24 mouse cellular contexts compared by ENCODE assay signal in the genomic region with DNA sequence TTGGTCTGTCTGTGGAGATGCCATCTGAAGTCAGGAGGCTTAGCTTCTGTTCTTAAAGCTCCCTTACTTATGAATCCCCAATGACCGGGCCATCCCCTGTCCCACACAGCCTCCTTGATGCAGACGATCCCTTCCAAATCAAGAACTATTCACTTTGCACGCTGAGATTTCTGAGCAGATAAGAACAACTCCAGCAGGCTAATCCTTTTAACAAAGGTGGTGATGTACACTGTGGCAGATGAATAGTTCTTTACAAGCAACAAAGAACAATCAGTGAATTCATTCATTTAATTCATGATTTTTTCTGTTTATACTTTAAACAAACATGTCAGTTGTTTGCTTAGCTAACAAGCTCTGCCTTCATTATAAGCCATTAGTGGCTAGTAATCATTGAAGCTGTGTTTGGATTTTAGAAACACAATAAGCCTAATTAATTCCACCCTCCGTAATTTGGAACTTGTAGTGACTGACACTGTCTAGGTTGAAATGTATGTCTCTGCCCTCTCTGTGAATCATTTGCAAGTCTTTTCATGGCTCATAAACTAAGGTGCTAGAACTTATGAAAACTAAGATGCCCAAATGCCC.
DNase-seq lines count a peak whose midpoint lies in the region; ATAC-seq and TF ChIP-seq lines count a peak whose summit lies in the region.
"Had no signal": no experiment of that assay in that cellular context is flagged by ENCODE, and none has a peak within 500 bp of the region (broad histone marks: within the 10 kb centered on the region; RNA-seq: fewer than 3 reads in every experiment).

No protein-coding gene starts in this region.

- whole genome bisulfite sequencing in forebrain, embryonic 14.5 days: 10% methylated on average over 4 of the region's 4 CpGs
- WGBS in forebrain, embryonic 10.5 days: 31% methylated on average over 4 of the region's 4 CpGs
- WGBS in limb, embryonic 13.5 days: 60% methylated on average over 4 of the region's 4 CpGs

- TF ChIP-seq CTCF in left cerebral cortex, adult 2 months (IDR thresholded peaks at IDR 0.05): no peak
- TF ChIP-seq CTCF in brain, embryonic 14.5 days (IDR thresholded peaks at IDR 0.05; ENCODE audit: borderline replicate concordance, extremely low read depth, insufficient read depth, insufficient read length): no peak

- peak; percentile 51 for DNase-seq in forebrain, embryonic 14.5 days (ENCODE audit: low spot score)
- DNase-seq in forebrain, embryonic 10.5 days (ENCODE audit: extremely low spot score, low spot score): no peak
- DNase-seq in left cerebral cortex, adult 2 months (ENCODE audit: extremely low spot score in 1 of 2, low spot score in 2 of 2): no peak
- no peak for DNase-seq in left cerebral cortex, postnatal 25 days (ENCODE audit: low spot score in 2 of 2)
- DNase-seq in brain, embryonic 14.5 days (ENCODE audit: low read depth): peak; percentile 61
- DNase-seq in lung, adult 18-20 months: no peak
- DNase-seq: adrenal gland, postnatal 14 days; cerebellum, adult 11-12 months; cerebellum, adult 9-10 months; cerebellum, postnatal 36 days; gastrocnemius, adult 2 months; gastrocnemius, postnatal 25 days; heart, postnatal 10 days; heart, postnatal 4 days had no signal

- no peak for TF ChIP-seq POLR2A in brain, embryonic 14.5 days (IDR thresholded peaks at IDR 0.05; ENCODE audit: borderline replicate concordance, extremely low read depth, insufficient read depth, insufficient read length, poor library complexity, severe bottlenecking)

- no peak overlapping the region for H3K4me3 ChIP-seq in forebrain, embryonic 14.5 days (ENCODE audit: low read depth, low read length)
- no peak overlapping the region for H3K4me3 ChIP-seq in forebrain, embryonic 10.5 days
- no peak overlapping the region for H3K4me3 ChIP-seq in left cerebral cortex, adult 2 months
- H3K4me3 ChIP-seq in limb, embryonic 13.5 days: no peak overlapping the region
- H3K4me3 ChIP-seq: erythroblast, embryonic 14.5 days; gastrocnemius, adult 2 months; heart, embryonic 10.5 days; hindbrain, embryonic 12.5 days had no signal

- H3K27ac ChIP-seq in forebrain, embryonic 14.5 days (ENCODE audit: low read depth, low read length): no peak overlapping the region
- H3K27ac ChIP-seq in forebrain, embryonic 10.5 days: no peak overlapping the region
- H3K27ac ChIP-seq in left cerebral cortex, adult 2 months: peak overlapping the region; percentile 36
- H3K27ac ChIP-seq in limb, embryonic 13.5 days: 0 out of 2 replicates have a peak overlapping the region, but pooled peaks have one; percentile 6
- H3K27ac ChIP-seq: gastrocnemius, adult 2 months; heart, embryonic 10.5 days; hindbrain, embryonic 12.5 days had no signal

- intact Hi-C loops in left cerebral cortex, adult 2 months (cut with DNase I): no loop called here
- intact Hi-C loops in left cerebral cortex, postnatal 25 days (cut with DNase I): no loop called here

- no peaks in the 10 kb centered on the region for H3K27me3 ChIP-seq in forebrain, embryonic 14.5 days (replicated peaks; ENCODE audit: control insufficient read depth, insufficient read depth, low read length)
- 0 out of 2 replicates have a peak, but pooled peaks cover 5% of the 10 kb centered on the region for H3K27me3 ChIP-seq in forebrain, embryonic 10.5 days (ENCODE audit: poor library complexity, severe bottlenecking)
- no peaks in the 10 kb centered on the region for H3K27me3 ChIP-seq in limb, embryonic 13.5 days
- H3K27me3 ChIP-seq: CH12.LX; hindbrain, embryonic 12.5 days; Patski had no signal

- no peaks in the 10 kb centered on the region; the same call in 1 of the 2 replicates for H3K4me1 ChIP-seq in forebrain, embryonic 14.5 days (ENCODE audit: control insufficient read depth, insufficient read depth, low read length)
- peaks cover 25% of the 10 kb centered on the region for H3K4me1 ChIP-seq in forebrain, embryonic 10.5 days
- H3K4me1 ChIP-seq in limb, embryonic 13.5 days: peaks cover 24% of the 10 kb centered on the region

- H3K9ac ChIP-seq in forebrain, embryonic 14.5 days (ENCODE audit: low read length): no peak overlapping the region
- no peak overlapping the region for H3K9ac ChIP-seq in limb, embryonic 13.5 days
- H3K9ac ChIP-seq: hindbrain, embryonic 12.5 days had no signal

- H3K36me3 ChIP-seq in forebrain, embryonic 14.5 days (ENCODE audit: control insufficient read depth, insufficient read depth, low read length): no peaks in the 10 kb centered on the region
- no peaks in the 10 kb centered on the region for H3K36me3 ChIP-seq in forebrain, embryonic 10.5 days (replicated peaks)
- H3K36me3 ChIP-seq in limb, embryonic 13.5 days: no peaks in the 10 kb centered on the region
- H3K36me3 ChIP-seq: hindbrain, embryonic 12.5 days had no signal

- peak; percentile 67 for ATAC-seq in forebrain, embryonic 14.5 days
- ATAC-seq in limb, embryonic 13.5 days (ENCODE audit: low FRiP score, low read depth): no peak
- ATAC-seq: activated CD4-positive, CD25-positive, alpha-beta regulatory T cell, adult 4 months; hindbrain, embryonic 16.5 days; inflammation-experienced regulatory T-cells, adult 6 months; intestine, postnatal 0 days; Patski had no signal

- no peaks in the 10 kb centered on the region for H3K9me3 ChIP-seq in forebrain, embryonic 14.5 days (replicated peaks; ENCODE audit: control insufficient read depth, low read length)
- H3K9me3 ChIP-seq in forebrain, embryonic 10.5 days: no peaks in the 10 kb centered on the region
- H3K9me3 ChIP-seq in limb, embryonic 13.5 days: no peaks in the 10 kb centered on the region
- H3K9me3 ChIP-seq: heart, embryonic 10.5 days; hindbrain, embryonic 12.5 days had no signal

- no peak overlapping the region for H3K4me2 ChIP-seq in forebrain, embryonic 14.5 days (ENCODE audit: low read length)
- H3K4me2 ChIP-seq in limb, embryonic 13.5 days (replicated peaks): no peak overlapping the region
- H3K4me2 ChIP-seq: hindbrain, embryonic 12.5 days had no signal

Comparison
In these comparisons a context has a peak if more than half of its experiments do, and no peak if none do; other contexts are left out.
1. DNase-seq: peak in forebrain, embryonic 14.5 days (single experiment) and brain, embryonic 14.5 days (single experiment); none in forebrain, embryonic 10.5 days (single experiment), left cerebral cortex, adult 2 months (0 of 2), left cerebral cortex, postnatal 25 days (0 of 2) and lung, adult 18-20 months (0 of 2).
2. H3K27ac ChIP-seq: peak in left cerebral cortex, adult 2 months (single experiment) and limb, embryonic 13.5 days (single experiment); none in forebrain, embryonic 14.5 days (single experiment) and forebrain, embryonic 10.5 days (single experiment).